ENCODE assay signal across 34 mouse cellular contexts in the genomic region with DNA sequence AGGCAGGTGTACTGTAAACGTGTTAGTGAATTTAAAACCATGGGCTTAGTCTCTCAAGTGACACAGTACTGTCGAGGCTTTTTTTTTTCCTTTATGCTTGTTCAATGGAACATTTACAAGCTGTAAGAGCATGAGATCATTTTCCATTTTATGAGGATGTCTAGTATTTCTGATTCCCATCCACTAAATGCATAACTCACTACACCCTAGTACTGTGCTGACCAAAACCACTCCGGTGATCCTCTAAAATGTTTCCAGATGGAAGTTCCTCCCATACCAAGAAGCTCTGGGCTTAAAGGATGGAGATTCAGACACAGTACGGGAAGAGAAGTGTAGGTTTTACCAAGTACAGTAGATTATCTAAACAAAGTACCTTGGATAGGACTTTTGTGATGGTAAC. TPM values are rescaled to one million over a fixed set of nuclear protein-coding genes. Genes with fewer than 3 reads are reported as not detected.
DNase-seq lines count a peak whose midpoint lies in the region; ATAC-seq and TF ChIP-seq lines count a peak whose summit lies in the region.
"Had no signal": no experiment of that assay in that cellular context is flagged by ENCODE, and none has a peak within 500 bp of the region (broad histone marks: within the 10 kb centered on the region; RNA-seq: fewer than 3 reads in every experiment).

No protein-coding gene starts in this region.

- ATAC-seq in embryonic facial prominence, embryonic 12.5 days (ENCODE audit: insufficient number of reproducible peaks, insufficient read depth, low FRiP score, low TSS enrichment) = no peak
- ATAC-seq in intestine, embryonic 14.5 days (replicated peaks; ENCODE audit: low FRiP score, low TSS enrichment, low read depth) = no peak
- ATAC-seq in intestine, embryonic 16.5 days = no peak
- ATAC-seq in stomach, embryonic 15.5 days (ENCODE audit: insufficient read depth, low FRiP score, low read depth) = no peak
- no peak for ATAC-seq in stomach, postnatal 0 days (ENCODE audit: low FRiP score, low TSS enrichment)
- ATAC-seq: activated CD4-positive, CD25-positive, alpha-beta regulatory T cell, adult 4 months; forebrain, embryonic 13.5 days; forebrain, embryonic 16.5 days had no signal

- no peak overlapping the region for H3K4me3 ChIP-seq in embryonic facial prominence, embryonic 12.5 days
- no peak overlapping the region for H3K4me3 ChIP-seq in embryonic facial prominence, embryonic 10.5 days
- H3K4me3 ChIP-seq in intestine, embryonic 14.5 days (ENCODE audit: low read depth, low read length) = no peak overlapping the region
- no peak overlapping the region for H3K4me3 ChIP-seq in intestine, embryonic 16.5 days (ENCODE audit: low read length)
- H3K4me3 ChIP-seq in stomach, embryonic 15.5 days (replicated peaks) = no peak overlapping the region
- H3K4me3 ChIP-seq in stomach, postnatal 0 days (ENCODE audit: low read depth, low read length) = no peak overlapping the region
- H3K4me3 ChIP-seq: erythroblast, embryonic 14.5 days; forebrain, embryonic 13.5 days; heart, embryonic 12.5 days; hindbrain, embryonic 12.5 days; hindbrain, embryonic 15.5 days had no signal

- no peak overlapping the region for H3K9ac ChIP-seq in embryonic facial prominence, embryonic 12.5 days
- H3K9ac ChIP-seq in intestine, embryonic 14.5 days (ENCODE audit: low read length) = no peak overlapping the region
- H3K9ac ChIP-seq in intestine, embryonic 16.5 days (ENCODE audit: low read depth, low read length) = no peak overlapping the region
- no peak overlapping the region for H3K9ac ChIP-seq in stomach, embryonic 15.5 days
- no peak overlapping the region for H3K9ac ChIP-seq in stomach, postnatal 0 days (ENCODE audit: low read length)
- H3K9ac ChIP-seq: forebrain, embryonic 13.5 days; heart, embryonic 12.5 days; hindbrain, embryonic 12.5 days; hindbrain, embryonic 15.5 days had no signal

- WGBS in embryonic facial prominence, embryonic 12.5 days = 51% methylated on average over 4 of the region's 4 CpGs
- WGBS in embryonic facial prominence, embryonic 10.5 days = 80% methylated on average over 4 of the region's 4 CpGs
- 82% methylated on average over 4 of the region's 4 CpGs for WGBS in intestine, embryonic 14.5 days
- 86% methylated on average over 4 of the region's 4 CpGs for WGBS in intestine, embryonic 16.5 days
- 84% methylated on average over 4 of the region's 4 CpGs for WGBS in stomach, embryonic 15.5 days
- WGBS in stomach, postnatal 0 days = 73% methylated on average over 4 of the region's 4 CpGs

- H3K27ac ChIP-seq in embryonic facial prominence, embryonic 12.5 days = 0 out of 2 replicates have a peak overlapping the region, but pooled peaks have one; percentile 17
- no peak overlapping the region for H3K27ac ChIP-seq in embryonic facial prominence, embryonic 10.5 days (replicated peaks)
- no peak overlapping the region for H3K27ac ChIP-seq in intestine, embryonic 14.5 days (ENCODE audit: low read depth)
- H3K27ac ChIP-seq in intestine, embryonic 16.5 days (ENCODE audit: low read length) = no peak overlapping the region
- peak overlapping the region; percentile 73 for H3K27ac ChIP-seq in stomach, embryonic 15.5 days
- no peak overlapping the region for H3K27ac ChIP-seq in stomach, postnatal 0 days (replicated peaks)
- H3K27ac ChIP-seq: forebrain, embryonic 13.5 days; hindbrain, embryonic 12.5 days; hindbrain, embryonic 15.5 days had no signal

- H3K27me3 ChIP-seq in embryonic facial prominence, embryonic 12.5 days = no peaks in the 10 kb centered on the region
- H3K27me3 ChIP-seq in embryonic facial prominence, embryonic 10.5 days (replicated peaks; ENCODE audit: low read depth, poor library complexity, severe bottlenecking) = no peaks in the 10 kb centered on the region
- H3K27me3 ChIP-seq in intestine, embryonic 14.5 days (replicated peaks; ENCODE audit: control insufficient read depth, insufficient read depth, low read length) = no peaks in the 10 kb centered on the region
- H3K27me3 ChIP-seq in intestine, embryonic 16.5 days (replicated peaks; ENCODE audit: control insufficient read depth, insufficient read depth, low read length) = no peaks in the 10 kb centered on the region
- no peaks in the 10 kb centered on the region for H3K27me3 ChIP-seq in stomach, embryonic 15.5 days (replicated peaks)
- no peaks in the 10 kb centered on the region for H3K27me3 ChIP-seq in stomach, postnatal 0 days (ENCODE audit: control insufficient read depth, insufficient read depth, low read length)
- H3K27me3 ChIP-seq: forebrain, embryonic 13.5 days; heart, embryonic 12.5 days; hindbrain, embryonic 12.5 days; hindbrain, embryonic 15.5 days had no signal

- H3K4me1 ChIP-seq in embryonic facial prominence, embryonic 12.5 days = peaks cover 12% of the 10 kb centered on the region
- H3K4me1 ChIP-seq in embryonic facial prominence, embryonic 10.5 days = peaks cover 24% of the 10 kb centered on the region
- H3K4me1 ChIP-seq in intestine, embryonic 14.5 days (replicated peaks; ENCODE audit: control insufficient read depth, insufficient read depth, low read length) = peaks cover 32% of the 10 kb centered on the region
- H3K4me1 ChIP-seq in intestine, embryonic 16.5 days (ENCODE audit: control insufficient read depth, insufficient read depth, low read length) = peaks cover 15% of the 10 kb centered on the region
- H3K4me1 ChIP-seq in stomach, embryonic 15.5 days = peaks cover 15% of the 10 kb centered on the region
- peaks cover 4% of the 10 kb centered on the region; the same call in 1 of the 2 replicates for H3K4me1 ChIP-seq in stomach, postnatal 0 days (replicated peaks; ENCODE audit: control insufficient read depth, insufficient read depth)

- H3K36me3 ChIP-seq in embryonic facial prominence, embryonic 12.5 days = no peaks in the 10 kb centered on the region
- H3K36me3 ChIP-seq in embryonic facial prominence, embryonic 10.5 days (replicated peaks) = no peaks in the 10 kb centered on the region
- H3K36me3 ChIP-seq in intestine, embryonic 14.5 days (ENCODE audit: control insufficient read depth, insufficient read depth, low read length) = no peaks in the 10 kb centered on the region
- no peaks in the 10 kb centered on the region for H3K36me3 ChIP-seq in intestine, embryonic 16.5 days (ENCODE audit: control insufficient read depth, insufficient read depth, low read length)
- H3K36me3 ChIP-seq in stomach, embryonic 15.5 days = no peaks in the 10 kb centered on the region
- no peaks in the 10 kb centered on the region for H3K36me3 ChIP-seq in stomach, postnatal 0 days (ENCODE audit: control insufficient read depth, insufficient read depth, low read length)
- H3K36me3 ChIP-seq: heart, embryonic 12.5 days; hindbrain, embryonic 12.5 days; hindbrain, embryonic 15.5 days had no signal

- no peak for TF ChIP-seq CTCF in stomach, postnatal 0 days (IDR thresholded peaks at IDR 0.05; ENCODE audit: low read depth)

- TF ChIP-seq EP300 in stomach, postnatal 0 days (optimal IDR thresholded peaks at IDR 0.05) = no peak

- no peaks in the 10 kb centered on the region for H3K9me3 ChIP-seq in embryonic facial prominence, embryonic 12.5 days
- H3K9me3 ChIP-seq in embryonic facial prominence, embryonic 10.5 days = no peaks in the 10 kb centered on the region
- H3K9me3 ChIP-seq in intestine, embryonic 14.5 days (ENCODE audit: control insufficient read depth, low read length) = no peaks in the 10 kb centered on the region
- no peaks in the 10 kb centered on the region for H3K9me3 ChIP-seq in intestine, embryonic 16.5 days (ENCODE audit: control insufficient read depth, low read length)
- H3K9me3 ChIP-seq in stomach, embryonic 15.5 days = no peaks in the 10 kb centered on the region
- H3K9me3 ChIP-seq in stomach, postnatal 0 days (ENCODE audit: control insufficient read depth, low read length) = no peaks in the 10 kb centered on the region
- H3K9me3 ChIP-seq: forebrain, embryonic 13.5 days; heart, embryonic 12.5 days; hindbrain, embryonic 12.5 days; hindbrain, embryonic 15.5 days had no signal

- no peak overlapping the region for H3K4me2 ChIP-seq in embryonic facial prominence, embryonic 12.5 days (replicated peaks)
- no peak overlapping the region for H3K4me2 ChIP-seq in intestine, embryonic 14.5 days (ENCODE audit: low read length)
- H3K4me2 ChIP-seq in intestine, embryonic 16.5 days (ENCODE audit: low read depth, low read length) = no peak overlapping the region
- no peak overlapping the region for H3K4me2 ChIP-seq in stomach, embryonic 15.5 days
- no peak overlapping the region for H3K4me2 ChIP-seq in stomach, postnatal 0 days (replicated peaks; ENCODE audit: low read depth)
- H3K4me2 ChIP-seq: forebrain, embryonic 13.5 days; heart, embryonic 12.5 days; hindbrain, embryonic 12.5 days; hindbrain, embryonic 15.5 days had no signal

- no peak for DNase-seq in embryonic facial prominence, embryonic 10.5 days (ENCODE audit: low spot score)
- DNase-seq in intestine, embryonic 14.5 days (ENCODE audit: low spot score) = peak; percentile 13
- DNase-seq in stomach, postnatal 0 days (ENCODE audit: low spot score) = no peak
- DNase-seq in left cerebral cortex, adult 8-10 months (ENCODE audit: low spot score in 2 of 2) = no peak
- no peak for DNase-seq in spleen, postnatal 36 days (ENCODE audit: low spot score in 2 of 2)
- DNase-seq: adrenal gland, adult 8-10 months; adrenal gland, postnatal 25 days; cerebellum, adult 11-12 months; cerebellum, adult 8-10 months; cerebellum, postnatal 10 days; cerebellum, postnatal 36 days; embryo, embryonic 11 days; gastrocnemius, postnatal 10 days; gastrocnemius, postnatal 36 days had no signal

RNA-seq across cellular contexts. Expression of a gene that starts 50.3 kb away (rescaled TPM):
- not detected in 2 replicates for polyA plus RNA-seq in embryonic facial prominence, embryonic 12.5 days (2016; fragmentation: Nextera tagmentation; extraction: Ambion mirVana)
- polyA plus RNA-seq in embryonic facial prominence, embryonic 10.5 days (2016; fragmentation: Nextera tagmentation; extraction: Ambion mirVana) = not detected in 2 replicates
- polyA plus RNA-seq in intestine, embryonic 14.5 days (2014; fragmentation: Nextera tagmentation; extraction: Ambion mirVana) = not detected in 2 replicates
- not detected in 2 replicates for polyA plus RNA-seq in intestine, embryonic 16.5 days (2015; fragmentation: Nextera tagmentation; extraction: Ambion mirVana)
- not detected in 2 replicates for polyA plus RNA-seq in stomach, embryonic 15.5 days (2015; fragmentation: Nextera tagmentation; extraction: Ambion mirVana)
- not detected in 2 replicates for polyA plus RNA-seq in stomach, postnatal 0 days (2015; fragmentation: Nextera tagmentation; extraction: Ambion mirVana)
- total RNA-seq in left cerebral cortex, adult 8-10 months (2022) = not detected
- total RNA-seq: adrenal gland, adult 8-10 months; adrenal gland, postnatal 25 days; ES-E14; gastrocnemius, adult 18-20 months; gastrocnemius, postnatal 10 days; gastrocnemius, postnatal 36 days; granulocyte monocyte progenitor cell, adult 5-6 weeks; heart, adult 8-10 months; heart, postnatal 25 days; hematopoietic stem cell, adult 5-6 weeks had no signal
- polyA plus RNA-seq: activated CD4-positive, CD25-positive, alpha-beta regulatory T cell, adult 4 months; brain, embryonic 14.5 days; cortical plate, adult 2 months; embryonic facial prominence, embryonic 11.5 days; erythroblast, embryonic 14.5 days; forebrain, embryonic 13.5 days; forebrain, embryonic 16.5 days; heart, embryonic 12.5 days; heart, embryonic 16.5 days; hindbrain, embryonic 12.5 days; hindbrain, embryonic 15.5 days had no signal

Comparison
In these comparisons a context has a peak if more than half of its experiments do, and no peak if none do; other contexts are left out.
1. H3K27ac ChIP-seq: peak in embryonic facial prominence, embryonic 12.5 days (single experiment) and stomach, embryonic 15.5 days (single experiment); none in embryonic facial prominence, embryonic 10.5 days (single experiment), intestine, embryonic 14.5 days (single experiment), intestine, embryonic 16.5 days (single experiment) and stomach, postnatal 0 days (single experiment).